Mouse (Mus musculus) myocyte (in vitro differentiated cells): Measurements from ENCODE around the gene Dgki.

Experiments used
- POLR2A ChIP-seq: IDR thresholded peaks from one replicate; pipeline ENCODE4 v1.6.1; 2011; ENCODE audit warnings: low read depth, mild to moderate bottlenecking, control low read depth, moderate library complexity; ENCODE audit not compliant: insufficient read length
- POLR2AphosphoS2 ChIP-seq: IDR thresholded peaks from one replicate; pipeline ENCODE4 v1.6.1; 2011; ENCODE audit warnings: low read depth, control low read depth; ENCODE audit not compliant: insufficient read length
- TCF3 ChIP-seq: IDR thresholded peaks from one replicate; pipeline ENCODE4 v1.6.1; 2011; ENCODE audit warnings: low read depth, control low read depth; ENCODE audit not compliant: insufficient read length
- USF1 ChIP-seq: IDR thresholded peaks from one replicate; pipeline ENCODE4 v1.6.1; 2011; ENCODE audit warnings: low read depth, mild to moderate bottlenecking, control low read depth, moderate library complexity

DNA sequence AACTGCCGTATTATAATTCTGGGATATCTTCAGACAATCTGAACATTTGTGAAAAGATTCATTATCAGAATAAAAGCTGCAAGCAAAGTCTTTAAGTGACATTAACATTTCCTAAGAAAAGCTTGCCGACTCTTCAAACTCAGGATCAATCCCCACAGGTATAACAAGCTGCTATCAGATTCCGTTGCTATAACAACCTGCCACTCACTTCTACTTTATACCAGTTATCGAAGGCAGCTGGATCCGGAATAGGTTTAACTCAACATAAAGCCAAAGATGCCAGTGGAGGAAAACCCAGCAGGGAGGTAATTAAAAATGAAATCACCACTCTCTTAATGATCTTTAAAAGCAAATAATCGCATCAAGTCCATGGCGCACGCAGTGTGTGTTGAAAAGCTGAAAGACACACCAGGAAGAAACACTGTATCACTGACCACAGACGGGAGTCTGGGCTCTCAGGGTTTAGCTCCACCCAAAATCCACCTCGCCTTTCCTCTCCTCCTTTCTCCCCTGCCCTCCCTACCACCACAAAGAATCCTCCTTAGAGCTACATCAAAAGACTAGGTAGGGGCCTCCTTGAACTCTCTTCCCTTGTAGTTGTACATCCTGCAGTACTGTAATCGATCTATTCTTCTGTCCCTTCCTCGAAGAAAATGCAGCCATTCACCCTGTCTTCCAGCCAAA lies 128.7 kb downstream of the Dgki start:
- no peak for TF ChIP-seq TCF3
- TF ChIP-seq USF1: no peak
- TF ChIP-seq POLR2AphosphoS2: no peak
- no peak for TF ChIP-seq POLR2A
